Mouse (Mus musculus) thymus, adult 2 months (tissue): ENCODE measurements around the gene Wrnip1.

Experiments
- CTCF ChIP-seq: fragments of 200-500 bp; IDR thresholded peaks from 2 replicates; pipeline ENCODE4 v1.5.1; 2012; ENCODE audit warnings: mild to moderate bottlenecking, control low read depth, low read length, moderate library complexity, borderline replicate concordance; ENCODE audit not compliant: control insufficient read depth, poor library complexity, insufficient read depth; ENCODE audit errors: extremely low read depth
- POLR2A ChIP-seq: fragments of 200-500 bp; IDR thresholded peaks from 2 replicates; pipeline ENCODE4 v1.6.1; 2012; ENCODE audit warnings: mild to moderate bottlenecking, low read length, control low read depth, moderate library complexity; ENCODE audit not compliant: control insufficient read depth, poor library complexity, insufficient read depth; ENCODE audit errors: extremely low read depth

DNA sequence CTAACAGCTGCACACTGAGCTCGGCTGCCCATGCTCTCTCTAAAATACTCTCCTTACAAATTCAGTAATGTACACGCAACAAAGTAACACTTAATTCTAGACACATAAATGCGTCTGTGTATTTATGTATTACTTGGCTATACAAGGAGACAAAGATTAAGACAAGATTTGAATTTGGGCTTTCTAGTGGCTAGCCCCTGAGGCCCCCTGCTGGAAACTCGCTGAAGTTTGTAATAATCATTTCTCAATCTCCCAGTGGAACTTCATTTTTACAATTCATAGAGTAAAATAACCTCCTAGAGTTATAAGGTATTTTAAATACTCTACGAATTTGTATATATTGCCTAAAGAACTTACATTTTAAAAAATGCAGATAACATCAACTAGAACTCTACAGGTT lies 18.8 kb upstream of the Wrnip1 start:
- no peak for TF ChIP-seq POLR2A
- TF ChIP-seq CTCF, result no peak
